Comparison of ENCODE assay signal across 11 mouse cellular contexts in the genomic region with DNA sequence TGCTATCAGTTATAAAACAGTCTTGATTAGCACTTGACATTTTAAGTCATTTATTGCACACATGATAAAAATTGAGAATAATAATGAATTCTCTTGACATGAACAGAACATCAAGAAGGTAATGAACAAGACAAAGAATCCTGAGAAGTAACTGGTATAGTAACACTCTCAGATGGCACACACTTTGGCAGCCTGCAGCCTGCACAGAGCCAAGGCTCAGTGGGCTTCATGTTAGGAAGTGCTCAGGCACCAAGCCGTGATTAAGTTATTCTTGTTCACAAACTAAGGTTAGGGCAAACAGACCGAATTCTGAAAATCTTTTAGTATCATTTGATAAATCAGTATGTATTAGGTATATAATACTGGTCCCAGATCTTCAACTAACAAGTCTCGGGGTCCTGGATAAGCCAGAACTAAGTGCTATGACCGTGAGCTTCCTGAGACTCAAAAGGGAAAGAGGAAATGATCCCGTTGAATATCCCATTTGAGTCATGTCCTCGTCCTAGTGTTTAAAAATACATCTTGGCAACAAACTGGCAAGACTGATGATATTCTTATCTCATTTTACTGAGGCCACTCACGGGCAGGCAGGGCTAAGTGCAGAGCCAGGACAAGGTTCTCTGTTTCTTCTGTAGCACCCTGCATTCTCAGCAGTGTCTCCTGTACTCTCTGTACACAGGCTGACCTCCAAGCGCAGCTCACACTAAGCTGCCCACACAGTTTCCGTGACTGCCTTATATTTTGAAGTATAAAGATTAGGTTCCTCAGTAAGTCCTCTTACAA.
A peak's percentile ranks its signal among the peaks of the same experiment; 100 is the strongest.
DNase-seq lines count a peak whose midpoint lies in the region; ATAC-seq and TF ChIP-seq lines count a peak whose summit lies in the region.
"Had no signal": no experiment of that assay in that cellular context is flagged by ENCODE, and none has a peak within 500 bp of the region (broad histone marks: within the 10 kb centered on the region; RNA-seq: fewer than 3 reads in every experiment).

No protein-coding gene starts in this region.

- TF ChIP-seq POLR2A in liver, adult 2 months (IDR thresholded peaks at IDR 0.05; ENCODE audit: extremely low read depth, insufficient read depth, low read length): no peak

- H3K9ac ChIP-seq in liver, adult 2 months (ENCODE audit: low read depth, low read length): no peak overlapping the region
- H3K9ac ChIP-seq in intestine, embryonic 14.5 days (ENCODE audit: low read length): no peak overlapping the region
- H3K9ac ChIP-seq in stomach, postnatal 0 days (ENCODE audit: low read length): no peak overlapping the region
- H3K9ac ChIP-seq: hindbrain, embryonic 13.5 days; limb, embryonic 15.5 days; midbrain, embryonic 15.5 days; neural tube, embryonic 15.5 days had no signal

- 0 out of 2 replicates have a peak overlapping the region, but pooled peaks have one; percentile 5 for H3K27ac ChIP-seq in liver, adult 2 months (replicated peaks; ENCODE audit: insufficient read depth, low read depth, low read length)
- no peak overlapping the region for H3K27ac ChIP-seq in intestine, embryonic 14.5 days (ENCODE audit: low read depth)
- no peak overlapping the region for H3K27ac ChIP-seq in stomach, postnatal 0 days (replicated peaks)
- H3K27ac ChIP-seq: hindbrain, embryonic 13.5 days; limb, embryonic 15.5 days; midbrain, embryonic 15.5 days; neural tube, embryonic 15.5 days had no signal

- DNase-seq in frontal cortex, postnatal 25 days (ENCODE audit: low spot score in 2 of 2): no peak
- DNase-seq in liver, adult 2 months (ENCODE audit: extremely low read depth, low read depth, low spot score): peak; percentile 14
- no peak for DNase-seq in liver
- DNase-seq in heart, adult 9 months (ENCODE audit: low spot score in 2 of 2): peak; percentile 74 to 78
- peak; percentile 38 for DNase-seq in intestine, embryonic 14.5 days (ENCODE audit: low spot score)
- no peak for DNase-seq in stomach, postnatal 0 days (ENCODE audit: low spot score)

- no peaks in the 10 kb centered on the region for H3K79me2 ChIP-seq in liver, adult 2 months (ENCODE audit: control insufficient read depth, insufficient read depth, low read length)

- 76% methylated on average over 9 of the region's 9 CpGs for WGBS in liver, adult 2 months
- WGBS in intestine, embryonic 14.5 days: 58% methylated on average over 9 of the region's 9 CpGs
- WGBS in stomach, postnatal 0 days: 55% methylated on average over 9 of the region's 9 CpGs

- H3K4me1 ChIP-seq in liver, adult 2 months (ENCODE audit: control insufficient read depth, insufficient read depth, low read length): no peaks in the 10 kb centered on the region; the same call in 1 of the 2 replicates
- no peaks in the 10 kb centered on the region for H3K4me1 ChIP-seq in intestine, embryonic 14.5 days (replicated peaks; ENCODE audit: control insufficient read depth, insufficient read depth, low read length)
- H3K4me1 ChIP-seq in stomach, postnatal 0 days (replicated peaks; ENCODE audit: control insufficient read depth, insufficient read depth): no peaks in the 10 kb centered on the region
- H3K4me1 ChIP-seq: hindbrain, embryonic 13.5 days; limb, embryonic 15.5 days; midbrain, embryonic 15.5 days; neural tube, embryonic 15.5 days had no signal

- H3K27me3 ChIP-seq in liver, adult 2 months (ENCODE audit: control insufficient read depth, insufficient read depth, low read length): no peaks in the 10 kb centered on the region
- no peaks in the 10 kb centered on the region for H3K27me3 ChIP-seq in intestine, embryonic 14.5 days (replicated peaks; ENCODE audit: control insufficient read depth, insufficient read depth, low read length)
- H3K27me3 ChIP-seq in stomach, postnatal 0 days (ENCODE audit: control insufficient read depth, insufficient read depth, low read length): no peaks in the 10 kb centered on the region
- H3K27me3 ChIP-seq: hindbrain, embryonic 13.5 days; limb, embryonic 15.5 days; midbrain, embryonic 15.5 days; neural tube, embryonic 15.5 days had no signal

- ATAC-seq in frontal cortex, adult (ENCODE audit: low TSS enrichment): peak; percentile 71; the same call in 1 of the 2 replicates
- no peak for ATAC-seq in intestine, embryonic 14.5 days (replicated peaks; ENCODE audit: low FRiP score, low TSS enrichment, low read depth)
- ATAC-seq in stomach, postnatal 0 days (ENCODE audit: low FRiP score, low TSS enrichment): no peak
- ATAC-seq: midbrain, embryonic 15.5 days had no signal

- peaks cover 6% of the 10 kb centered on the region; the same call in 1 of the 2 replicates for H3K36me3 ChIP-seq in liver, adult 2 months (ENCODE audit: control insufficient read depth, insufficient read depth, low read length)
- no peaks in the 10 kb centered on the region for H3K36me3 ChIP-seq in intestine, embryonic 14.5 days (ENCODE audit: control insufficient read depth, insufficient read depth, low read length)
- no peaks in the 10 kb centered on the region for H3K36me3 ChIP-seq in stomach, postnatal 0 days (ENCODE audit: control insufficient read depth, insufficient read depth, low read length)
- H3K36me3 ChIP-seq: limb, embryonic 15.5 days; midbrain, embryonic 15.5 days; neural tube, embryonic 15.5 days had no signal

- no peak for TF ChIP-seq EP300 in stomach, postnatal 0 days (optimal IDR thresholded peaks at IDR 0.05)

- TF ChIP-seq CTCF in liver, adult 2 months (IDR thresholded peaks at IDR 0.05; ENCODE audit: low read depth, low read length): no peak
- TF ChIP-seq CTCF in stomach, postnatal 0 days (IDR thresholded peaks at IDR 0.05; ENCODE audit: low read depth): no peak

- H3K9me3 ChIP-seq in intestine, embryonic 14.5 days (ENCODE audit: control insufficient read depth, low read length): no peaks in the 10 kb centered on the region
- H3K9me3 ChIP-seq in stomach, postnatal 0 days (ENCODE audit: control insufficient read depth, low read length): no peaks in the 10 kb centered on the region
- H3K9me3 ChIP-seq: hindbrain, embryonic 13.5 days; limb, embryonic 15.5 days; midbrain, embryonic 15.5 days; neural tube, embryonic 15.5 days had no signal

- no peak overlapping the region for H3K4me3 ChIP-seq in liver, adult 2 months (ENCODE audit: insufficient read depth, low read depth, low read length)
- no peak overlapping the region for H3K4me3 ChIP-seq in intestine, embryonic 14.5 days (ENCODE audit: low read depth, low read length)
- H3K4me3 ChIP-seq in stomach, postnatal 0 days (ENCODE audit: low read depth, low read length): no peak overlapping the region
- H3K4me3 ChIP-seq: hindbrain, embryonic 13.5 days; limb, embryonic 15.5 days; midbrain, embryonic 15.5 days; neural tube, embryonic 15.5 days had no signal

- no peak overlapping the region for H3K4me2 ChIP-seq in intestine, embryonic 14.5 days (ENCODE audit: low read length)
- no peak overlapping the region for H3K4me2 ChIP-seq in stomach, postnatal 0 days (replicated peaks; ENCODE audit: low read depth)
- H3K4me2 ChIP-seq: hindbrain, embryonic 13.5 days; limb, embryonic 15.5 days; midbrain, embryonic 15.5 days; neural tube, embryonic 15.5 days had no signal

Comparison
In these comparisons a context has a peak if more than half of its experiments do, and no peak if none do; other contexts are left out.
1. DNase-seq: peak in liver, adult 2 months (single experiment), heart, adult 9 months (2 of 2) and intestine, embryonic 14.5 days (single experiment); none in frontal cortex, postnatal 25 days (0 of 2), liver (single experiment) and stomach, postnatal 0 days (single experiment).